Mouse (Mus musculus) c-Kit-positive CD71-positive TER-119-negative erythroid progenitor cells, embryonic 14.5 days (primary cell): ENCODE results near the gene Btrc.

Experiments used
- DNase-seq: peaks from one replicate; pipeline ENCODE4 v3.0.0-alpha.2; 2013; ENCODE audit warnings: low read depth

The Btrc gene

DNA sequence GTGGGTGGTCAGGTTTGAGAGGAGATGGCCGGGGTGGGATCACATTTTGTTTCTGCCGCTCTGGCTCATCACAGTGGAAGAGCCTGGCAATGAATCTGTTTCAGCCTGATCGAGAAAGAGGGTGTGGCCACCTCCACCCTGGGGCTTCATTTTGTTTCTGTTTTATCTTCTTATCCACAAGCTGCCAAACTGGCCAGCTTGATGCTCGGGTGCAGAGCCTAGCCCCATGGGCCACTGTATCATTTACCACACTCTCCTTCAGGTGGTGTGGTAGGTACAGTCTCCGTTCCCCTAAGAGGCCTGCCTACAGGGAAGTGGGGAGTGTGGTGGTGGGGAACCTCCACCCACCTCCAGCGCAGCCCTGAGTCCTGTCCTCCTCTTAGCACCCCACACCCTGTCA, 209.5 kb downstream of the Btrc start:
- peak; percentile 59 for DNase-seq

DNA sequence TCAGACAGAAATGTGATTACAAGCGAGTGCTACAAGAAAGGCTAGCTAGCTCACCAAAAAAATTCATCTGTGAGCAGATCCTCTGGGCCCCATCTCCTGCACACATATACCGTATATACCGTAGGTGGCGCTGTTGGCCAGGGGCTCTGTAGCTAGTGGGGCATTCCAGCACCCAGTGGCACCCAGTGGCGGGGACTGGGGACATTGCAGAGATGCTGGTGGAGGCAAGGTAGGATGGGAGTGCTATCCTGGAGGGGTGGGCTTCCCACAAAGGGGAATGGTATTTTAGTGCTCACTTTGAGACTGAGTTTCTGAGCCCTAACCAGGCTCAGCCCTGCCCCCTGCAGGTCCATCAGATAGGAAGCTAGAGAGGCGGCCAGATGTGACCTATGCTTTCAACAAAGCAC, 210.3 kb downstream of the Btrc start:
- DNase-seq: peak; percentile 78

DNA sequence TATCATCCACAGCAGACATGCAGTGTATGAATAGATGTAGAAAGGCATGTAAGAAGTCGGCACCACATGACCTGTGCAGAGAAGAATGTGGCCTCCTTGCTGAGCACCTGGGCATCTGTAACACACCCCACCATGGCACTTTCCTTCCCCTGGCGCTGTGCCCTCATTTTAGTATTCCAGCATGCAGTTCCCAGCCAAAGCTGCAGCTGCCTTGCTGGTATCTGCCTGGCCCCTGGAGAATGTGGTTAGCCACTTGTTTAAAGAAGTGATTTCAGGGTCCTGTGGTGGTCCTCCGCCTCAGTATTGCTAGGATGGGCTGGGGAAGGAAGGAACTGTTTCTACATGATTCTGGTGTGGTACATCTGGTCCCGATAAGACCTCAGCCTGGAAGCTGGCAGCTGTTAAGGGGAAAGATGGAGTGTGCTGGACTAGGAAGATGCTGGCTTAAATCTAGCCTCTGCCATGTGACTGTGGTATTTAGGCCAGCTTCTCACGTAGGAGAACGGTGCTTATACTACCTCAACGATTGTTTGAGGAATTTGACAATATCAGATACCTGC, 210.9 kb downstream of the Btrc start:
- DNase-seq: no peak

DNA sequence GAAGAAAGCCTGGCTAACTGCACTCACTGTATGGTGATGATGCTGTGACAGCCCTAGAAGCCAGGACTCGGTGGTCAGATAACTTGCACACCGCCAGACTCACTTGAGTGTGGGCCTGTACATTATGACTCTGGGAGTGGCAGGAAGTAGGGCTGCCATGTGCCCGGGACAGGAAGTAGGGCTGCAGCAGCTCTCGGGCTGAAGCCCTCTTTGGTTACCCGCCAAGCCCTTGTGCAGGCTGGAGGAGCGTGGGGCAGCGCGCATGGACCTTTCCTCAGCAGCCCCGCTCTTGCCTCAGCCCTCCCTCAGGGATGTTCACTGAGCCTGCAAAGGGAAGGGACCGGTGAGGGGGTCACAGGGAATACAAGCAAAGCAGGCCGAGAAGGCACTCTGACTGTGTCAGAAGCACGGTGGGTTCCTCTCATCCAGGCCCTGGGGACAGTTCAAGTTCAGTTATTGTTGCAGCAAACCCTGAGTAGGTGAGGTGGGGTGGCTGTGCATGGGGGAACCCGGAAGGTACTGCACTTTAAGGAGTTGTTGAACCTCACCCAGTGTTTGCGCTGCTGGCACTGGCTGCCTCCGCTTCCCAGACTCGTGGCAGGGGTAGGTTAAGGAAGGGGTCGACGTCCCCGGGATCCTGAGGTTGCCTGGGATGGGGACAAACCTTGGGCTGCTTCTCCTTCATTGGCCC, 211.6 kb downstream of the Btrc start:
- DNase-seq: no peak

DNA sequence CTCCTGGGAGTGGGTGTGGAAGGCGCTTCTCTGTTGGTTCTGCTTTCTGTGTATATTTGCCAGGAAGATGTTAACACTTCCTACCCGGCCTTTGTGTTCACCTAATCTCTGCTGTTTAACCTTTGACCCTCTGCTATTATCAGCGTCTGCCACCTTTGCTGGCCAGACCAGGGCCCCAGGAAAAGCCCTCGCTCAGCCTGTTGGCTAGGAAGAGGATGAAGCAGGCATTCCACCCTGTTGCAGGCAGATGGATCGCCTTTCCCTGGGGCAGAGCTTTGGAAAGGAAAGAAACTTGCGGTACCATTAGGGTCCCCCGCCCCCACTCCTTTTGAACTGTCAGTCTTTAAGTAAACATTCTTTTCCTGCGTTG, 212.1 kb downstream of the Btrc start:
- no peak for DNase-seq

DNA sequence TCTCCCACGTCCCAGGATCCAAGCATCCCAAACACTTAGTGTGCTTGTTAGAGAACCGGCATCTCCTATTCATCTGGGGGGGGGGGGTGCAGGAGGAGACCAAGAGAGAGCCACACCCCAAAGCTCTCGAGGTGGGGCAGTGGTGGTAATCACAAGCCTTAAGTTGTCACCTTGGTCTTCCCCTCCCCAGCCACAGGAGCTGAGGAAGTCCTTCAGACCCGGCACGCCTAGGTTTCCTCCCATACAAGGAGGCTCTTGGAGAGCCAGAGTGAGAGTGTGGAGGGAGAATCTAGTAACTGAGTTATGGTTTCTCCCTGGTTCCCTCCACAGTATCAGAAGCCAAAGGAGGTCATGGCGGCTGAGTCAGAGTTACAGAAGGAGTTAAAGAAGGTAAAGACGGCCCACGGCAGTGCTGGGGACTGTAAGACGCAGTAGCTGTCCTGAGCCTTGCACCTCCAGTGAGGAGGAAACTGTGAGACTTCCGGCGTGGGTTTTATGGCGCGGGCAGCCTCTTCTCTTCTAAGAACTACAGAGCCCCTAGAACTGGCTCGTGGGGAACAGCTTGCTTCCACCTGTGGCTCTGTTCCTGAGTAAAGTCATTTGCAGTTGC, 213.7 kb downstream of the Btrc start:
- DNase-seq: no peak

DNA sequence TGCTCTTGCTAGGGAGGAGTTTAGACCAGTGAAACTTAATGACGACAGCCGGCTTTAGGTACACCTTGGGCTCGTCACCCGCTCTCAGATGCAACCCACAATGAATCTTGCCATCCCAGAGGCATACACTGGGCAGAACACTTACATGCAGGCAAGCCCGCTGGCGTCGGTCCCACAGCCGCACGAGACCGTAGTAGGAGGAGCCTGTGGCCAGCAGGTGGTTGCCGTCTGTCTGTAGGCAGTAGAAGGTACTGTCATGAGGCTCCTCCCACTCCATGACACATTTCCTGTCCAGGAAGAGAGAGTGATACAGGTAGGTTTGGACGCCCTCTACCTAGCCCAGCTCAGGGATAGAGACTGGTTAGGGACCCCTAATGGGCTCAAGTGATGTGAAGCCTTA, 215.4 kb downstream of the Btrc start:
- DNase-seq: no peak

DNA sequence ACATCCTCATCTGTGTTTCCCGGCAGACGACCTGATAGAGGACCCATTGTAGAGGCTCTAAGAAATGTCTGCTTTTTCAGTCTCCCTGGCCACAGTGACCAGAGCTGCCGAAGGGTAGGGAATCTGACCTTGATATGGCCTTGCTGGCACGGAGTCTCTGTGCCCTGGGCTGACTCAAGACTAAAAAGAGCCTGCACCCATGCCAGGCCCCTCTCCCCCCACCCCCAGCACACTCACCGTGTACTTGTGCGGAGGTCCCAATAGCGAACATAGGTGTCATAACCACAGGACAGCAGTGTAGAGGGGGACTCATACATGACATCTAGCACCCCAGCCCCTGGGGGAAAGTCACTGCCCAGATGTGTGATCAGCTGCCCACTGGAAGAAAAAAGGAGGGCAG, 215.9 kb downstream of the Btrc start:
- DNase-seq: no peak
